Mouse (Mus musculus) G1E (cell line): ENCODE data around the gene Dkk3.
"Not testable (repeated sequence)": the region's sequence is repeated elsewhere in the genome, so short reads cannot be mapped to it uniquely, and the experiment has no call there.

ENCODE experiments used
- CTCF ChIP-seq: IDR thresholded peaks from 2 replicates; pipeline ENCODE4 v1.5.1; 2012; ENCODE audit warnings: low read depth, low read length, inconsistent platforms, mixed read lengths
- POLR2AphosphoS5 ChIP-seq: IDR thresholded peaks from 2 replicates; pipeline ENCODE4 v1.6.1; 2012; ENCODE audit warnings: low read depth, low read length, inconsistent platforms; ENCODE audit not compliant: insufficient replicate concordance
- TAL1 ChIP-seq: conservative IDR thresholded peaks from 2 replicates; pipeline ENCODE4 v1.6.1; 2012; ENCODE audit warnings: low read depth, low read length, inconsistent platforms, mixed read lengths

- TF ChIP-seq POLR2AphosphoS5, CTCF, TAL1: not testable (repeated sequence)
Observed at GRCm38 (mm10) chr7:112165032-112165431, 6.2 kb upstream of the Dkk3 start.
